Mouse (Mus musculus) thymus, adult 2 months (tissue): Measurements from ENCODE around the gene Zfyve26.

ENCODE experiments used
- CTCF ChIP-seq: fragments of 200-500 bp; IDR thresholded peaks from 2 replicates; pipeline ENCODE4 v1.5.1; 2012; ENCODE audit warnings: mild to moderate bottlenecking, control low read depth, low read length, moderate library complexity, borderline replicate concordance; ENCODE audit not compliant: control insufficient read depth, poor library complexity, insufficient read depth; ENCODE audit errors: extremely low read depth
- POLR2A ChIP-seq: fragments of 200-500 bp; IDR thresholded peaks from 2 replicates; pipeline ENCODE4 v1.6.1; 2012; ENCODE audit warnings: mild to moderate bottlenecking, low read length, control low read depth, moderate library complexity; ENCODE audit not compliant: control insufficient read depth, poor library complexity, insufficient read depth; ENCODE audit errors: extremely low read depth

DNA sequence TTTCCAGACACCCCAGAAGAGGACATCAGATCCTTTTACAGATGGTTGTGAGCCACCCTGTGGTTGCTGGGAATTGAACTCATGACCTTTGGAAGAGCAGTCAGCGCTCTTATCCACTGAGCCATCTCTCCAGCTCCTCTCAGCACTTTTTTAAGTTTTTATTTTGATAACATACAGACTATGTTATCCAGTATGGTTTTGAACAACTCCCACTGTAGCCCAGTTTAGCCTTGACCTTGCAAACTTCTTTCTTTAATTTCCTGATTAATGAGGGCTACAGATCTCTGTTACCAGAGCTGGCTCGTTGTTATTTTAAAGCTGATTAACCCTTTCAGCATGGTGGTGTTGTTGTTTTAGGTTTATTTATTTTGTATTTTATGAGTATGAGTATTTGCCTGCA, 30.1 kb upstream of the Zfyve26 start:
- TF ChIP-seq CTCF: no peak
- no peak for TF ChIP-seq POLR2A
